Mouse (Mus musculus): ENCODE measurements around the gene Fhl2. TPM values are rescaled to one million over a fixed set of nuclear protein-coding genes. Genes with fewer than 3 reads are reported as not detected.
A peak's percentile ranks its signal among the peaks of the same experiment; 100 is the strongest.

Fhl2 gene
- polyA plus RNA-seq, 1 experiment from 2014 or later, result 16.4 TPM

- no peak overlapping the region for H3K4me3 ChIP-seq (replicated peaks; ENCODE audit: low read length)
- 93% methylated on average over 8 of the region's 8 CpGs for WGBS
- no peak overlapping the region for H3K4me2 ChIP-seq (ENCODE audit: low read length)
- 0 out of 2 replicates have a peak, but pooled peaks cover 2% of the 10 kb centered on the region for H3K4me1 ChIP-seq (replicated peaks; ENCODE audit: control insufficient read depth, insufficient read depth, low read length)
- no peak overlapping the region for H3K27ac ChIP-seq (ENCODE audit: low read length)
- peaks cover 20% of the 10 kb centered on the region for H3K36me3 ChIP-seq (ENCODE audit: control insufficient read depth, insufficient read depth)
- H3K9ac ChIP-seq (replicated peaks; ENCODE audit: low read depth, low read length), result no peak overlapping the region
- no peaks in the 10 kb centered on the region for H3K27me3 ChIP-seq (replicated peaks; ENCODE audit: control insufficient read depth, insufficient read depth, low read length)
- no peaks in the 10 kb centered on the region for H3K9me3 ChIP-seq (ENCODE audit: control insufficient read depth, low read length)
- no peak for ATAC-seq
Observed at GRCm38 (mm10) chr1:43117435-43117834, 79.3 kb downstream of the Fhl2 start.

- no peak overlapping the region for H3K4me3 ChIP-seq (replicated peaks; ENCODE audit: low read length)
- 83% methylated on average over 2 of the region's 2 CpGs for WGBS
- no peak overlapping the region for H3K9ac ChIP-seq (replicated peaks; ENCODE audit: low read depth, low read length)
- H3K9me3 ChIP-seq (ENCODE audit: control insufficient read depth, low read length), result no peaks in the 10 kb centered on the region
- 0 out of 2 replicates have a peak, but pooled peaks cover 2% of the 10 kb centered on the region for H3K4me1 ChIP-seq (replicated peaks; ENCODE audit: control insufficient read depth, insufficient read depth, low read length)
- no peak overlapping the region for H3K4me2 ChIP-seq (ENCODE audit: low read length)
- no peak overlapping the region for H3K27ac ChIP-seq (ENCODE audit: low read length)
- peaks cover 26% of the 10 kb centered on the region for H3K36me3 ChIP-seq (ENCODE audit: control insufficient read depth, insufficient read depth)
- peak; percentile 47; the same call in 1 of the 2 replicates for ATAC-seq
- H3K27me3 ChIP-seq (replicated peaks; ENCODE audit: control insufficient read depth, insufficient read depth, low read length), result no peaks in the 10 kb centered on the region
Observed at GRCm38 (mm10) chr1:43112882-43113281, 83.9 kb downstream of the Fhl2 start.

- no peak overlapping the region for H3K4me2 ChIP-seq (ENCODE audit: low read length)
- WGBS, result 48% methylated on average over 4 of the region's 4 CpGs
- H3K36me3 ChIP-seq (ENCODE audit: control insufficient read depth, insufficient read depth), result peaks cover 22% of the 10 kb centered on the region
- no peak for ATAC-seq
- no peak overlapping the region for H3K27ac ChIP-seq (ENCODE audit: low read length)
- no peaks in the 10 kb centered on the region for H3K9me3 ChIP-seq (ENCODE audit: control insufficient read depth, low read length)
- no peaks in the 10 kb centered on the region for H3K27me3 ChIP-seq (replicated peaks; ENCODE audit: control insufficient read depth, insufficient read depth, low read length)
- 0 out of 2 replicates have a peak, but pooled peaks cover 2% of the 10 kb centered on the region for H3K4me1 ChIP-seq (replicated peaks; ENCODE audit: control insufficient read depth, insufficient read depth, low read length)
- H3K9ac ChIP-seq (replicated peaks; ENCODE audit: low read depth, low read length), result no peak overlapping the region
- no peak overlapping the region for H3K4me3 ChIP-seq (replicated peaks; ENCODE audit: low read length)
Observed at GRCm38 (mm10) chr1:43110556-43110955, 86.2 kb downstream of the Fhl2 start.

GRCm38 (mm10) chr1:43108729-43109128 is 88.1 kb downstream of the Fhl2 start:
- Histone ChIP-seq H3K27ac (ENCODE audit: low read length) (no peak overlapping the region), H3K9me3 (ENCODE audit: control insufficient read depth, low read length) (no peaks in the 10 kb centered on the region), H3K36me3 (ENCODE audit: control insufficient read depth, insufficient read depth) (peaks cover 21% of the 10 kb centered on the region), H3K27me3 (replicated peaks; ENCODE audit: control insufficient read depth, insufficient read depth, low read length) (no peaks in the 10 kb centered on the region), H3K4me1 (replicated peaks; ENCODE audit: control insufficient read depth, insufficient read depth, low read length) (0 out of 2 replicates have a peak, but pooled peaks cover 2% of the 10 kb centered on the region), H3K4me2 (ENCODE audit: low read length) (no peak overlapping the region), H3K9ac (replicated peaks; ENCODE audit: low read depth, low read length) (no peak overlapping the region), H3K4me3 (replicated peaks; ENCODE audit: low read length) (no peak overlapping the region)
- ATAC-seq, result no peak
- 94% methylated on average over 2 of the region's 2 CpGs for WGBS

GRCm38 (mm10) chr1:43098031-43098984 is 98.5 kb downstream of the Fhl2 start, which contains the start of the genes Tgfbrap1 and AI597479:
Gene Tgfbrap1, minus strand, starts transcription at chr1:43098637.
Gene AI597479, plus strand, starts transcription at chr1:43098710.
- 1% methylated on average over 57 of the region's 57 CpGs for WGBS
- Histone ChIP-seq H3K9ac (replicated peaks; ENCODE audit: low read depth, low read length) (peak within 1 kb of the TSS; percentile 89), H3K36me3 (ENCODE audit: control insufficient read depth, insufficient read depth) (no peaks in the 10 kb centered on the region; the same call in 1 of the 2 replicates), H3K4me2 (ENCODE audit: low read length) (peak within 1 kb of the TSS; percentile 89), H3K4me1 (replicated peaks; ENCODE audit: control insufficient read depth, insufficient read depth, low read length) (peaks cover 9% of the 10 kb centered on the region), H3K4me3 (replicated peaks; ENCODE audit: low read length) (peak within 1 kb of the TSS; percentile 92), H3K27me3 (replicated peaks; ENCODE audit: control insufficient read depth, insufficient read depth, low read length) (no peaks in the 10 kb centered on the region), H3K9me3 (ENCODE audit: control insufficient read depth, low read length) (no peaks in the 10 kb centered on the region), H3K27ac (ENCODE audit: low read length) (peak within 1 kb of the TSS; percentile 99)
- ATAC-seq, result peak; percentile 97

GRCm38 (mm10) chr1:43094206-43094605 is 102.6 kb downstream of the Fhl2 start:
- H3K4me2 ChIP-seq (ENCODE audit: low read length), result no peak overlapping the region
- no peaks in the 10 kb centered on the region for H3K9me3 ChIP-seq (ENCODE audit: control insufficient read depth, low read length)
- peaks cover 27% of the 10 kb centered on the region for H3K4me1 ChIP-seq (replicated peaks; ENCODE audit: control insufficient read depth, insufficient read depth, low read length)
- no peak for ATAC-seq
- no peak overlapping the region for H3K4me3 ChIP-seq (replicated peaks; ENCODE audit: low read length)
- WGBS, result 72% methylated on average over 2 of the region's 2 CpGs
- H3K27me3 ChIP-seq (replicated peaks; ENCODE audit: control insufficient read depth, insufficient read depth, low read length), result no peaks in the 10 kb centered on the region
- H3K36me3 ChIP-seq (ENCODE audit: control insufficient read depth, insufficient read depth), result no peaks in the 10 kb centered on the region
- no peak overlapping the region for H3K9ac ChIP-seq (replicated peaks; ENCODE audit: low read depth, low read length)
- H3K27ac ChIP-seq (ENCODE audit: low read length), result no peak overlapping the region

- under 1% methylated on average over 87 of the region's 102 CpGs for WGBS
- Histone ChIP-seq H3K27ac (ENCODE audit: low read length) (peak overlapping the region; percentile 80), H3K27me3 (replicated peaks; ENCODE audit: control insufficient read depth, insufficient read depth, low read length) (no peaks in the 10 kb centered on the region), H3K4me1 (replicated peaks; ENCODE audit: control insufficient read depth, insufficient read depth, low read length) (peaks cover 25% of the 10 kb centered on the region), H3K9ac (replicated peaks; ENCODE audit: low read depth, low read length) (peak overlapping the region; percentile 88), H3K4me2 (ENCODE audit: low read length) (peak overlapping the region; percentile 86), H3K36me3 (ENCODE audit: control insufficient read depth, insufficient read depth) (no peaks in the 10 kb centered on the region), H3K9me3 (ENCODE audit: control insufficient read depth, low read length) (no peaks in the 10 kb centered on the region), H3K4me3 (replicated peaks; ENCODE audit: low read length) (peak overlapping the region; percentile 73)
- peak; percentile 85 for ATAC-seq
Observed at GRCm38 (mm10) chr1:43092056-43093015, 104.4 kb downstream of the Fhl2 start.

GRCm38 (mm10) chr1:43091306-43092055 is 105.3 kb downstream of the Fhl2 start:
- Histone ChIP-seq H3K9ac (replicated peaks; ENCODE audit: low read depth, low read length) (peak overlapping the region; percentile 88), H3K36me3 (ENCODE audit: control insufficient read depth, insufficient read depth) (no peaks in the 10 kb centered on the region), H3K27me3 (replicated peaks; ENCODE audit: control insufficient read depth, insufficient read depth, low read length) (no peaks in the 10 kb centered on the region), H3K27ac (ENCODE audit: low read length) (no peak overlapping the region), H3K4me1 (replicated peaks; ENCODE audit: control insufficient read depth, insufficient read depth, low read length) (peaks cover 22% of the 10 kb centered on the region), H3K4me3 (replicated peaks; ENCODE audit: low read length) (peak overlapping the region; percentile 73), H3K4me2 (ENCODE audit: low read length) (peak overlapping the region; percentile 86), H3K9me3 (ENCODE audit: control insufficient read depth, low read length) (no peaks in the 10 kb centered on the region)
- peak; percentile 18 for ATAC-seq
- WGBS, result 49% methylated on average over 13 of the region's 13 CpGs

All from forebrain, embryonic 16.5 days (tissue).